Mouse (Mus musculus) ES-CJ7 (cell line): ENCODE results near the gene Cps1.

Experiments
- DNase-seq: peaks from one replicate; pipeline ENCODE4 v3.0.0; 2011; ENCODE audit warnings: low read depth, low spot score

Gene Cps1

DNA sequence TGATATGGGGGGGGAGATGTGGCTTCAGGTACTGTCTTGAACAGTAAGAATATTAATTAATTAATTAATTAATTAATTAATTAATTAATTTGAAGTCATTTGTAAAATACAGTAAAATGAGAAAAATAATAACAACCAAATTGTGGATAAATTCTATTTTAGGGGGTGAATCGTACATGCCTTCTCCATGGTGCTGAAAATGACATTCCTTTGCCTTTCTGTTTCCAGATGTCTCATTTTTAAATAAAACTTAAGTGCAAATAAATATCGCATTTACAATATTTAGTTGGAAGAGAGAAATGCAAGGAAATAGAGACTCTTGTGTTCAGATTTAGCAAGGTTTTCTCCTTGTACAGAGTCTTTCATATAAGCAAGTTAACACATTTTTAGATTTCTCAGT, 112.0 kb downstream of the Cps1 start:
- DNase-seq = no peak

DNA sequence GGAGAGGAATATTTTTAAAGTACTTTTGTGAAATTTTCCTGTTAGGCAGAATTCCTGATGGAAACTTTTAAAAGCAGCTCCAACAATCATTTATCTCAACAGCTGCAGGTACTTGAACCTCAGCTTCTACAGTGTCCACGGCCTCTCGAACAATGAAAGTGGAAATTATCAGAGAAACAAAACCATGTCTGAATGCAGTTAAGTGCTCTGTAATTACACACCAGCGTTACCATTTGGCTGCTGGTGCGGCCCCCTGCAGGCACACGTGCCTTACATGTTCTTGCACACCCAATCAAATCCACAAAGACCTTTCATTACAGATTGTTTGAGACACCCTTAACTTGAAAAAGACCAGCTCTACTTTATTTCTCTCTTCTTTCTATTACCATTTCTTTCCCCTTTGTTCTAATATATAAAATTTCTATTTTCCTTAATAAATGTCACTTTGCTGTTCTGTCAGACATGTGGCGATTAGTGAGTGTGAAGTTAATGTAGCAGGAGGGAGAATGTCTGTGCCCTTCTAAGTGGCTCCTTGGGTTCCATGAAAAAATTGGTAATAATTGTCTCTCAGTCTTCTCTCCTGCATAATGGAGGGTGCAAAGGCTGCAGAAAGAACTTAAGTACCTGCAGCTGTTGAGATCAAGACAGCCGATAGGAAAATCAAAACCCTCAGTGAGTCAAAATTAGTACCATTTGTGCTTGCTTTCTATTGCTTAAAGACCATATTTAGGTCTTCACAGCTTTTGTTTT, 112.8 kb downstream of the Cps1 start:
- DNase-seq = no peak

DNA sequence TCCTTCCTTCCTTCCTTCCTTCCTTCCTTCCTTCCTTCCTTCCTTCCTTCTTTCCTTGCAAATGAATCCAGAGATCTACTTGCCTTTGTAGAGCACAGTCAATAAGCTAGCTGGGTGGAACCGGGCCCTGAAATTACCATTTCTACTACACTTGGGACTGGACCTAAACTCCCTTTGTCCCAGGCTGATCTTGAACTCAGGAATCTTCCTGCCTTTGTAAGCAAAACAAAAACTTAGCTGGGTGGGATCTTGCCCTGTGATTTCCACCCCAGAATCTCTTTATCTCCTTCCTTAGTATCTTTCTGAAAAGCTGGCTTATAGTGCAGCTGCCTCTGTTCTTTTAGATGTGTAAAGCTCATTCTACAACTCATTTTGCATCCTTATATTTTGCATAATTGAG, 115.6 kb downstream of the Cps1 start:
- peak; percentile 54 for DNase-seq

DNA sequence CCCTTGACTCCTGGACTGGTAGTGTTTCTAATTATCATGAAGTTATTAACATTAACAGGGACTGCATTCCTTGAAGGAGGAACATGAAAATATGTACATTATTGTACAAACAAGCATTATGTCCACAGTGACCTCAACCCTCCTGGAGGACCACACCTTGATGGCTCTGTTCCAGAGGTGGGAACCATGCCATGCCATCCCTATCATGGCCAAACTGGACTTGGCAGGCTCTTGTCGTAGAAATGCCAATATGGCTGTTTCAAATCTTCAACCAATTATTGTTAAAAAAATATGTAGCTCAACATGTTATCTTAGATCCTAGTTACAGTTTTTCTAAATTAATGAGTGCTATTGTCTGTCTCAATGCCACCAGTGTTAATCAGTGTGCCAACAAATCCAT, 116.1 kb downstream of the Cps1 start:
- no peak for DNase-seq

DNA sequence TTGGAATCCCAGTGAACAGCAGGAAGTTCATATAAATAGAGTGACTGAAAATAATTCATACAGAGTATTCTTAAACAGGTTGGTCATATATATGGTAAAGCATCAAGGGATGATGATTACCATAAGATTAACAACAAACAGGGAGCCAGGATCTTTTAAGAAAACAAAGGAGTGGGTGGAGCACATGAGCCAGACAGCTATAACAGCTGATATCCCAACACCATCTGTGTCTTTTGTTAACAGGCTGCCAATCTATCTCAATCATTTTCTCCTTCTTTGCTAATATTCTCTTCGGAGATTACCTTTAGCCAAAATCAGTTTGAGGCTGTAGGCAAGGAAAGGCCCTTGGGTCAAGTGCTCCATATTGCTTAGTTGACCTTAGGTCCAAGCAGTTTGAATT, 142.4 kb downstream of the Cps1 start:
- DNase-seq = no peak

DNA sequence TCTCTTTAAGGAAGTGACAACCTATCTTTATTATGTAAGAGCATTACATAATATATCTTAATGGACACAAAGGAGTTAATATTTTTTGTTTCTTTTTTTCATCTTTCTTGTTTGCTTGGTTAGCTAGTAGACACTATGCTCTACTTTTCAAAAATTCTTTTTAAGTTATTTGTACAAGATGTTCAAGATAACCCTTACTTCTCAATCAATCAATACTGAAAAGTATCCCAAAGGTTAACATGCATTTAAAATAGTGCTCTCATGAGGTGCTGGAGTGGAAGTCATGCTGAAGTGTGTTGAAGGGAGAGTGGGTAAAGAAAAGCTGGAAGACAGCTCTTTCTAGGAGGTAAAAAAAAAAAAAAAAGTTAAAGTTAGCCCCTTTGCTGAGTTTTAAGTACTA, 145.1 kb downstream of the Cps1 start:
- DNase-seq = no peak

DNA sequence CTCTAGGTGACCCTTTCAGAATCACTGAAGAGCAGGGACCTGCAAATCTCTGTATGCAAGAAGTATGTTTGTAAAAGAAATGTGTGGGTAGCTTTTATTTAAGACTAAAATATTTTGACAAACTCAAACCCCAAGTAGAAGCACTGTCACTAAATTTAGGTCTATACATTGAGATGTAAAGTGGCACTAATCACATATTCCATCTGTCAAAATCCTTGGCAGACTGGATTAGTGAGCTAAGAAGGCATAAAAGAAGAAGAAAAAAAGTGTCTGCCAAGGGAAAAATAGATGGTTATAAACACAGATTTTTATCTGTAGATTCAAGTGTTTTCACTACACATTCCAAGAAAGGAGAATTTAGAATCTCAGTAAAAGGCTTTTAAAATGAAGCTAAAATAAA, 145.6 kb downstream of the Cps1 start:
- no peak for DNase-seq

DNA sequence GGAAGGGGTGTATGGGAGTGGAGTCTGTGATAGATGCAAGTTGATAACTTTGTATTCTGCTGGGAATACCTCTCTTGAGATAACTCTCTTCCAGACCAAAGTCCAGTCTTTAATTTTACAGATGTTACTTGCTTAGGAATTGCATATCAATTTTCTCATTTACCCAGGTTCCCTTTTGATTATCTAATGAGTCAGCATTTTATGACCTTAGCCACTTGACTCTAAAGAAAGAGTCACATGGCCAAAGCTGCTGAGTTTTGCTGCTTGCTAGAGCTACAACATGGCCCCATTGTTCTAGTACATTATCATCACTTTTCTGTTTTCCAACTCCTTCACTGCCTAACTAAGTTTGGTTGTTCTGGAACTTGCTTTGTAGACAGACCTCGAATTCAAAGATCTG, 153.4 kb downstream of the Cps1 start:
- DNase-seq = peak; percentile 9
